Mouse (Mus musculus) bone marrow, adult 2 months (tissue): Measurements from ENCODE around the gene Dysf. TPM values are rescaled to one million over a fixed set of nuclear protein-coding genes. Genes with fewer than 3 reads are reported as not detected.

Experiments used
- H3K27ac ChIP-seq: fragments of 200-500 bp; 2 replicates; pipeline ENCODE4 v1.5.1; 2012; ENCODE audit warnings: low read depth, mild to moderate bottlenecking, control low read depth, inconsistent platforms, low read length; ENCODE audit not compliant: control insufficient read depth, poor library complexity, insufficient read depth
- H3K4me1 ChIP-seq: fragments of 200-500 bp; 2 replicates; pipeline ENCODE4 v1.6.1; 2011; ENCODE audit warnings: low read length; ENCODE audit not compliant: control insufficient read depth, insufficient read depth
- H3K4me3 ChIP-seq: fragments of 200-500 bp; replicated peaks from 2 replicates; pipeline ENCODE3; 2011; ENCODE audit warnings: mild to moderate bottlenecking, low read depth, low read length, control low read depth; ENCODE audit not compliant: control insufficient read depth
- CTCF ChIP-seq: fragments of 200-500 bp; IDR thresholded peaks from 2 replicates; pipeline ENCODE4 v1.5.1; 2011; ENCODE audit warnings: low read length, control low read depth; ENCODE audit not compliant: control insufficient read depth, insufficient read depth
- POLR2A ChIP-seq: fragments of 200-500 bp; IDR thresholded peaks from 2 replicates; pipeline ENCODE4 v1.6.1; 2011; ENCODE audit warnings: low read depth, mild to moderate bottlenecking, control low read depth, low read length, borderline replicate concordance; ENCODE audit not compliant: control insufficient read depth
- WGBS: fragments of 180-500 bp; shearing (Covaris S2); methylation state at CpG from one replicate; pipeline ENCODE4 v1.1.7; 2018; 5-methylcytosine and 5-hydroxymethylcytosine counted together
- polyA plus RNA-seq: library from polyadenylated mRNA; stranded (reverse); fragments of >200 nt; gene quantifications from 2 replicates; pipeline ENCODE4 v1.2.4, GENCODE M21; 2011; ENCODE audit warnings: low replicate concordance; ENCODE audit not compliant: missing spikeins, insufficient read depth, insufficient read length

Dysf gene
- polyA plus RNA-seq, 1 experiment, result 8.9 TPM

DNA sequence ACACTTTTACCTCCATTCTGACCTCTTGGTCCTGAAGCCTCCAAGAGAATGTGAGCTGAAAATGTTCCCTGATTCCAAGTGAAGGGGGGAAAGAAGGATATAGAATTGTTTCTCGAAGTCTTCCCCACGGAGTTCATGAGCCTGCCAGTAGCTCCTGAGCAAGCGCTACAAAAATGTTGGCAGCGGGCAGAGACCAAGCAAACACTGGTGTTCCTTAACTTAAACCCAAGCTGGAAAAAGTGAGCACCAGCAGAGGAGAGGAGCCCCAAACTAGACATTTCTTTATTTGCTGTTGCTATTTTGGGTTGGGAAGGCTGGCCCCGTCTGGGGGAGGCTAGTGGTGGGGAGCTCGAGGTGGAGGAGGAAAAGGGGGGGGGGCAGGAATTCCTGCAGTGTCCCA is 102.0 kb downstream of the Dysf start:
- WGBS, result 63% methylated on average over 6 of the region's 6 CpGs
- H3K27ac ChIP-seq, result no peak overlapping the region
- H3K4me1 ChIP-seq, result no peaks in the 10 kb centered on the region
- H3K4me3 ChIP-seq, result no peak overlapping the region
- TF ChIP-seq CTCF, result no peak
- no peak for TF ChIP-seq POLR2A

DNA sequence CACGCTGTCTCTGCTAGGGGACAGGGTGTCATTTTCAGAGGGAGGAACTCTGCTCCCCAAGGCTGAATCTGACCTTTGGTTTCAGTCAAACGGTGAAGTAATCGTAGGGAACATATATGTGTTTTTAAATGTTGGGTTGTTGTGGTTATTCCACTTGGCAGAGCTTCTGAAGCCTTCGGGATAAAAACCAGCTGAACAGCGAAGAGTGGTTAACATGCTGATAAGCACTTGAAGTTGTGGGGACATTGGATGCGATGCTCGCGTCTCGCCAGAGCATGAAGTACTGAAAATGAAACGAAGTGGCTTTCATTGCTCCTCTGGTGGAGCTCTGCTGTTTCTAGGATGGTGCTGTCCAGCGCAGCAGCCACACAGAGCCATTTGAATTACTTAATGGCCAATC is 102.7 kb downstream of the Dysf start:
- H3K4me3 ChIP-seq, result no peak overlapping the region
- H3K27ac ChIP-seq, result no peak overlapping the region
- 75% methylated on average over 11 of the region's 11 CpGs for WGBS
- no peaks in the 10 kb centered on the region for H3K4me1 ChIP-seq
- TF ChIP-seq CTCF (no peak), POLR2A (no peak)

GRCm38 (mm10) chr6:84119731-84120530 is 111.5 kb downstream of the Dysf start:
- H3K4me3 ChIP-seq, result no peak overlapping the region
- TF ChIP-seq CTCF (no peak), POLR2A (no peak)
- no peaks in the 10 kb centered on the region for H3K4me1 ChIP-seq
- WGBS, result 80% methylated on average over 24 of the region's 24 CpGs
- H3K27ac ChIP-seq, result no peak overlapping the region

- no peak overlapping the region for H3K4me3 ChIP-seq
- TF ChIP-seq CTCF (no peak), POLR2A (no peak)
- H3K4me1 ChIP-seq, result no peaks in the 10 kb centered on the region
- no peak overlapping the region for H3K27ac ChIP-seq
- 88% methylated on average over 9 of the region's 9 CpGs for WGBS
Measured at GRCm38 (mm10) chr6:84124609-84125008, 116.2 kb downstream of the Dysf start.

GRCm38 (mm10) chr6:84125101-84125500 is 116.7 kb downstream of the Dysf start:
- 54% methylated on average over 4 of the region's 4 CpGs for WGBS
- H3K27ac ChIP-seq, result no peak overlapping the region
- TF ChIP-seq POLR2A (no peak), CTCF (no peak)
- H3K4me3 ChIP-seq, result no peak overlapping the region
- H3K4me1 ChIP-seq, result no peaks in the 10 kb centered on the region

DNA sequence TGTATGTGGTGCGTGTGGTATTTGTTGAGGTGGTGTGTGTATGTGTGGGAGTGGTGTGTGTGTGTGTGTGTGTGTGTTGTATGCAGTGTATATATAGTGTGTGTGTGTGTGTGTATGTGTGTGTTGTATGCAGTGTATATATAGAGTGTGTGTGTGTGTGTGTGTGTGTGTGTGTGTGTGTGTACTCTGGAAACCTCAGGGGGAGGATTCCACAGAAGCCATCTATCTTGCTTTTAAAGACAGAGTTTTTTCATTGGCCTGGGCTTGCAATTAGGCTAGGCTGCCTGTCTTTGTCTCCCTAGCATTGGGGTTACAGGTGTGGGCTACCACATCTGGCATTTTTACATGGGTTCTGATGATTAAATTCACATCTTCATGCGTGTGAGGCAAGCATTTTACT is 119.8 kb downstream of the Dysf start:
- TF ChIP-seq POLR2A, result no peak
- no peak for TF ChIP-seq CTCF
- H3K4me3 ChIP-seq, result no peak overlapping the region
- no peaks in the 10 kb centered on the region for H3K4me1 ChIP-seq
- H3K27ac ChIP-seq, result no peak overlapping the region
- 73% methylated on average over 2 of the region's 2 CpGs for WGBS

GRCm38 (mm10) chr6:84130867-84131266 is 122.5 kb downstream of the Dysf start:
- Histone ChIP-seq H3K27ac (no peak overlapping the region), H3K4me1 (no peaks in the 10 kb centered on the region), H3K4me3 (no peak overlapping the region)
- no peak for TF ChIP-seq POLR2A
- TF ChIP-seq CTCF, result no peak
- WGBS, result 89% methylated on average over 4 of the region's 4 CpGs

DNA sequence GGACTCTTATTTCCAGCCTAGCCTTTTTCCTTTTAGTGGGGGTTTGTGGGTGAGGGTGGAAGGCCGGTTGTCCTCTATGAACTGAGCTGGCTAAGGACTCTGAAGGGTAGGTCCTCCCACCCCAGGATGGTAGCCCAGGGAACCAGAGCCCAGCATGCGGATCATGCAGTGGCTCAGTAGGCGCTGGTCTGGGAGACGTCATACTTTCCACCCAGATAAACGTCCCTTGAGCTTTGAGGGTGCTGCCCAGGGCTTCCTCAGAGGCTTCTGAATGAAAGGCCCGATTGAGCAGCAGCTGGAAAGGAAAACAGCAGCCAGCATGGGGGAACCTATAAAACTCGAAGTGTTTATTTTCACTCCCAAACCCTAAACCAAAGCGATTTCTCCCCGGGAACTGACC is 123.1 kb downstream of the Dysf start:
- Histone ChIP-seq H3K27ac (no peak overlapping the region), H3K4me1 (no peaks in the 10 kb centered on the region), H3K4me3 (no peak overlapping the region)
- TF ChIP-seq POLR2A (no peak), CTCF (no peak)
- 68% methylated on average over 9 of the region's 9 CpGs for WGBS
